Mouse (Mus musculus): ENCODE results near the gene Cyp39a1.

GRCm38 (mm10) chr17:43743933-43744332 is 76.7 kb downstream of the Cyp39a1 start:
- TF ChIP-seq CTCF (IDR thresholded peaks at IDR 0.05; ENCODE audit: borderline replicate concordance, insufficient read depth, low read length), result no peak
- TF ChIP-seq POLR2A (IDR thresholded peaks at IDR 0.05; ENCODE audit: low read depth, low read length), result no peak
